Mouse (Mus musculus): Measurements from ENCODE around the gene Nos3. TPM values are rescaled to one million over a fixed set of nuclear protein-coding genes. Genes with fewer than 3 reads are reported as not detected.
A peak's percentile ranks its signal among the peaks of the same experiment; 100 is the strongest.

Nos3 gene
- polyA plus RNA-seq, 1 experiment from 2014 or later, result 27.9 TPM

GRCm38 (mm10) chr5:24420381-24420780 is 55.8 kb downstream of the Nos3 start:
- H3K9me3 ChIP-seq (replicated peaks), result no peaks in the 10 kb centered on the region
- 85% methylated on average over 9 of the region's 9 CpGs for WGBS
- no peak overlapping the region for H3K9ac ChIP-seq
- no peak overlapping the region for H3K27ac ChIP-seq
- peaks cover under 1% of the 10 kb centered on the region; the same call in 1 of the 2 replicates for H3K27me3 ChIP-seq
- no peak overlapping the region for H3K4me2 ChIP-seq
- no peak overlapping the region for H3K4me3 ChIP-seq
- peaks cover 12% of the 10 kb centered on the region; the same call in 1 of the 2 replicates for H3K36me3 ChIP-seq
- no peak for ATAC-seq (replicated peaks; ENCODE audit: insufficient number of reproducible peaks, insufficient read depth, low FRiP score, low read depth)
- peaks cover 26% of the 10 kb centered on the region for H3K4me1 ChIP-seq (replicated peaks)

- peak; percentile 88 for ATAC-seq (replicated peaks; ENCODE audit: insufficient number of reproducible peaks, insufficient read depth, low FRiP score, low read depth)
- H3K9me3 ChIP-seq (replicated peaks), result no peaks in the 10 kb centered on the region
- peaks cover 12% of the 10 kb centered on the region; the same call in 1 of the 2 replicates for H3K36me3 ChIP-seq
- H3K27ac ChIP-seq, result peak within 1 kb of the TSS; percentile 95
- no peaks in the 10 kb centered on the region for H3K27me3 ChIP-seq
- WGBS, result under 1% methylated on average over 46 of the region's 46 CpGs
- peak within 1 kb of the TSS; percentile 87 for H3K4me2 ChIP-seq
- peak within 1 kb of the TSS; percentile 74 for H3K9ac ChIP-seq
- H3K4me3 ChIP-seq, result peak within 1 kb of the TSS; percentile 82
- H3K4me1 ChIP-seq (replicated peaks), result peaks cover 46% of the 10 kb centered on the region
These were observed 58.8 kb downstream of the Nos3 start, which contains the start of the genes Cdk5 and Slc4a2 for GRCm38 (mm10) chr5:24423129-24424003. Gene Cdk5 (minus strand): TSS chr5:24423530. Gene Slc4a2 (plus strand): TSS chr5:24423837.

- ATAC-seq (replicated peaks; ENCODE audit: insufficient number of reproducible peaks, insufficient read depth, low FRiP score, low read depth), result no peak; the same call in 1 of the 2 replicates
These were observed 59.6 kb downstream of the Nos3 start for GRCm38 (mm10) chr5:24424004-24424781.

GRCm38 (mm10) chr5:24424861-24425411 is 60.3 kb downstream of the Nos3 start:
- Histone ChIP-seq H3K27ac (peak overlapping the region; percentile 95), H3K4me3 (peak overlapping the region; percentile 82), H3K9me3 (replicated peaks) (no peaks in the 10 kb centered on the region), H3K27me3 (no peaks in the 10 kb centered on the region), H3K9ac (peak overlapping the region; percentile 71), H3K4me1 (replicated peaks) (peaks cover 51% of the 10 kb centered on the region), H3K4me2 (peak overlapping the region; percentile 87), H3K36me3 (peaks cover 7% of the 10 kb centered on the region)
- ATAC-seq (replicated peaks; ENCODE audit: insufficient number of reproducible peaks, insufficient read depth, low FRiP score, low read depth), result peak; percentile 50
- WGBS, result 2% methylated on average over 56 of the region's 60 CpGs

More at GRCm38 (mm10) chr5:24424004-24424781, 59.6 kb downstream of the Nos3 start:
- Histone ChIP-seq H3K9me3 (replicated peaks) (no peaks in the 10 kb centered on the region), H3K27ac (peak overlapping the region; percentile 95), H3K36me3 (peaks cover 9% of the 10 kb centered on the region; the same call in 1 of the 2 replicates), H3K9ac (peak overlapping the region; percentile 71), H3K4me1 (replicated peaks) (peaks cover 51% of the 10 kb centered on the region), H3K4me2 (peak overlapping the region; percentile 87), H3K4me3 (peak overlapping the region; percentile 82), H3K27me3 (no peaks in the 10 kb centered on the region)
- 12% methylated on average over 21 of the region's 21 CpGs for WGBS

GRCm38 (mm10) chr5:24425421-24426036 is 60.9 kb downstream of the Nos3 start:
- H3K27me3 ChIP-seq, result no peaks in the 10 kb centered on the region
- H3K4me1 ChIP-seq (replicated peaks), result peaks cover 51% of the 10 kb centered on the region
- H3K9me3 ChIP-seq (replicated peaks), result no peaks in the 10 kb centered on the region
- peak overlapping the region; percentile 87 for H3K4me2 ChIP-seq
- peak; percentile 4; the same call in 1 of the 2 replicates for ATAC-seq (replicated peaks; ENCODE audit: insufficient number of reproducible peaks, insufficient read depth, low FRiP score, low read depth)
- H3K4me3 ChIP-seq, result peak overlapping the region; percentile 82
- H3K9ac ChIP-seq, result peak overlapping the region; percentile 71
- WGBS, result under 1% methylated on average over 29 of the region's 30 CpGs
- peaks cover 12% of the 10 kb centered on the region for H3K36me3 ChIP-seq
- H3K27ac ChIP-seq, result peak overlapping the region; percentile 95

- WGBS, result 2% methylated on average over 10 of the region's 10 CpGs
- Histone ChIP-seq H3K27ac (peak overlapping the region; percentile 95; the same call in 1 of the 2 replicates), H3K9me3 (replicated peaks) (no peaks in the 10 kb centered on the region), H3K4me2 (peak overlapping the region; percentile 87), H3K9ac (peak overlapping the region; percentile 71), H3K4me1 (replicated peaks) (peaks cover 51% of the 10 kb centered on the region), H3K36me3 (peaks cover 17% of the 10 kb centered on the region), H3K4me3 (peak overlapping the region; percentile 82), H3K27me3 (no peaks in the 10 kb centered on the region)
- ATAC-seq (replicated peaks; ENCODE audit: insufficient number of reproducible peaks, insufficient read depth, low FRiP score, low read depth), result no peak
These were observed 61.4 kb downstream of the Nos3 start for GRCm38 (mm10) chr5:24426037-24426432.

- WGBS, result 20% methylated on average over 9 of the region's 9 CpGs
- H3K9me3 ChIP-seq (replicated peaks), result no peaks in the 10 kb centered on the region
- no peaks in the 10 kb centered on the region for H3K27me3 ChIP-seq
- H3K4me3 ChIP-seq, result peak overlapping the region; percentile 82
- ATAC-seq (replicated peaks; ENCODE audit: insufficient number of reproducible peaks, insufficient read depth, low FRiP score, low read depth), result no peak
- H3K27ac ChIP-seq, result 0 out of 2 replicates have a peak overlapping the region, but pooled peaks have one; percentile 36
- H3K9ac ChIP-seq, result peak overlapping the region; percentile 8; the same call in 1 of the 2 replicates
- peaks cover 51% of the 10 kb centered on the region for H3K4me1 ChIP-seq (replicated peaks)
- peaks cover 23% of the 10 kb centered on the region for H3K36me3 ChIP-seq
- peak overlapping the region; percentile 87 for H3K4me2 ChIP-seq
These were observed 62.1 kb downstream of the Nos3 start for GRCm38 (mm10) chr5:24426556-24427284.

GRCm38 (mm10) chr5:24427285-24427633 is 62.6 kb downstream of the Nos3 start:
- Histone ChIP-seq H3K27me3 (no peaks in the 10 kb centered on the region), H3K9me3 (replicated peaks) (no peaks in the 10 kb centered on the region), H3K4me3 (peak overlapping the region; percentile 82; the same call in 1 of the 2 replicates), H3K27ac (0 out of 2 replicates have a peak overlapping the region, but pooled peaks have one; percentile 36), H3K4me2 (peak overlapping the region; percentile 87), H3K9ac (0 out of 2 replicates have a peak overlapping the region, but pooled peaks have one; percentile 8), H3K4me1 (replicated peaks) (peaks cover 51% of the 10 kb centered on the region), H3K36me3 (peaks cover 29% of the 10 kb centered on the region)
- 37% methylated on average over 12 of the region's 12 CpGs for WGBS
- ATAC-seq (replicated peaks; ENCODE audit: insufficient number of reproducible peaks, insufficient read depth, low FRiP score, low read depth), result no peak

- Histone ChIP-seq H3K4me3 (0 out of 2 replicates have a peak overlapping the region, but pooled peaks have one; percentile 7), H3K36me3 (peaks cover 36% of the 10 kb centered on the region), H3K9ac (no peak overlapping the region), H3K4me2 (peak overlapping the region; percentile 20; the same call in 1 of the 2 replicates), H3K27me3 (no peaks in the 10 kb centered on the region), H3K27ac (no peak overlapping the region), H3K9me3 (replicated peaks) (no peaks in the 10 kb centered on the region), H3K4me1 (replicated peaks) (peaks cover 43% of the 10 kb centered on the region)
- no peak for ATAC-seq (replicated peaks; ENCODE audit: insufficient number of reproducible peaks, insufficient read depth, low FRiP score, low read depth)
- WGBS, result 17% methylated on average over 15 of the region's 15 CpGs
These were observed 63.4 kb downstream of the Nos3 start for GRCm38 (mm10) chr5:24427981-24428402.

GRCm38 (mm10) chr5:24428596-24428995 is 64.0 kb downstream of the Nos3 start:
- no peak for ATAC-seq (replicated peaks; ENCODE audit: insufficient number of reproducible peaks, insufficient read depth, low FRiP score, low read depth)
- no peak overlapping the region for H3K4me3 ChIP-seq
- H3K9ac ChIP-seq, result no peak overlapping the region
- no peaks in the 10 kb centered on the region for H3K27me3 ChIP-seq
- H3K9me3 ChIP-seq (replicated peaks), result no peaks in the 10 kb centered on the region
- WGBS, result 19% methylated on average over 9 of the region's 9 CpGs
- H3K4me1 ChIP-seq (replicated peaks), result peaks cover 45% of the 10 kb centered on the region
- 0 out of 2 replicates have a peak overlapping the region, but pooled peaks have one; percentile 20 for H3K4me2 ChIP-seq
- no peak overlapping the region for H3K27ac ChIP-seq
- H3K36me3 ChIP-seq, result peaks cover 41% of the 10 kb centered on the region
